Mouse (Mus musculus): ENCODE results near the gene Cirbp.

GRCm38 (mm10) chr10:80220676-80221075 is 54.9 kb downstream of the Cirbp start:
- TF ChIP-seq CTCF (IDR thresholded peaks at IDR 0.05; ENCODE audit: low read depth) = no peak
- no peak for TF ChIP-seq EP300 (IDR thresholded peaks at IDR 0.05; ENCODE audit: low read depth)

All from heart, postnatal 0 days (tissue).